Mouse (Mus musculus) MEL (cell line): ENCODE measurements at regions not wholly inside any gene's neighbourhood (a gene's known extent, or its start where the extent isn't known, plus 50 kb on each side); places are given as distances from the start of the nearest gene placed in this dataset.

Experiments
- CHD2 ChIP-seq: IDR thresholded peaks from 2 replicates; pipeline ENCODE4 v1.6.1; 2011; ENCODE audit warnings: low read length, improper control_type of control experiment
- CTCF ChIP-seq, 3 experiments: IDR thresholded peaks in 2 of 3; conservative IDR thresholded peaks in 1 of 3; 2 replicates each; pipeline ENCODE4 v1.5.1; 2011 to 2012; ENCODE audit warnings: low read length in 3 of 3, low read depth in 2 of 3, mild to moderate bottlenecking in 2 of 3, improper control_type of control experiment in 1 of 3, inconsistent platforms in 1 of 3, mixed read lengths in 1 of 3, moderate library complexity in 1 of 3; ENCODE audit not compliant: control insufficient read depth in 1 of 3, insufficient read depth in 1 of 3, poor library complexity in 1 of 3, severe bottlenecking in 1 of 3
- ETS1 ChIP-seq: IDR thresholded peaks from 2 replicates; pipeline ENCODE4 v1.6.1; 2012; ENCODE audit warnings: low read depth, mild to moderate bottlenecking, inconsistent platforms, low read length, improper control_type of control experiment, moderate library complexity
- HCFC1 ChIP-seq: IDR thresholded peaks from 2 replicates; pipeline ENCODE4 v1.6.1; 2012; ENCODE audit warnings: low read depth, mild to moderate bottlenecking, inconsistent platforms, low read length, improper control_type of control experiment, moderate library complexity
- MAFK ChIP-seq: IDR thresholded peaks from 2 replicates; pipeline ENCODE4 v1.6.1; 2011; ENCODE audit warnings: low read depth, mild to moderate bottlenecking, low read length, improper control_type of control experiment, borderline replicate concordance
- MAX ChIP-seq: IDR thresholded peaks from 2 replicates; pipeline ENCODE4 v1.6.1; 2011; ENCODE audit warnings: low read length, improper control_type of control experiment
- MAZ ChIP-seq: IDR thresholded peaks from 2 replicates; pipeline ENCODE4 v1.6.1; 2012; ENCODE audit warnings: low read depth, mild to moderate bottlenecking, inconsistent platforms, low read length, improper control_type of control experiment
- MXI1 ChIP-seq: IDR thresholded peaks from 2 replicates; pipeline ENCODE4 v1.6.1; 2011; ENCODE audit warnings: mild to moderate bottlenecking, low read depth, low read length, improper control_type of control experiment
- NELFE ChIP-seq: IDR thresholded peaks from 2 replicates; pipeline ENCODE4 v1.6.1; 2011; ENCODE audit warnings: low read depth, low read length, improper control_type of control experiment
- POLR2A ChIP-seq, 2 experiments: IDR thresholded peaks; 2 replicates each; pipeline ENCODE4 v1.6.1; 2011 to 2012; ENCODE audit warnings: low read length in 2 of 2, mild to moderate bottlenecking in 2 of 2, control low read depth in 1 of 2, improper control_type of control experiment in 1 of 2, low read depth in 1 of 2, moderate library complexity in 1 of 2; ENCODE audit not compliant: control insufficient read depth in 1 of 2, insufficient read depth in 1 of 2, poor library complexity in 1 of 2
- RCOR1 ChIP-seq: IDR thresholded peaks from 2 replicates; pipeline ENCODE4 v1.6.1; 2012; ENCODE audit warnings: low read depth, mild to moderate bottlenecking, inconsistent platforms, low read length, improper control_type of control experiment
- ZC3H11A ChIP-seq: IDR thresholded peaks from 2 replicates; pipeline ENCODE4 v1.6.1; 2012; ENCODE audit warnings: low read depth, mild to moderate bottlenecking, inconsistent platforms, low read length, improper control_type of control experiment
- ZNF384 ChIP-seq: IDR thresholded peaks from 2 replicates; pipeline ENCODE4 v1.6.1; 2012; ENCODE audit warnings: low read depth, mild to moderate bottlenecking, inconsistent platforms, low read length, improper control_type of control experiment

- TF ChIP-seq CTCF (IDR thresholded peaks at IDR 0.05 in 2 of 3, conservative IDR thresholded peaks at IDR 0.05 in 1 of 3; ENCODE audit: control insufficient read depth in 1 of 3, insufficient read depth in 1 of 3, low read depth in 2 of 3, low read length in 3 of 3, poor library complexity in 1 of 3, severe bottlenecking in 1 of 3) (no peak), MAFK (no peak), POLR2A (IDR thresholded peaks at IDR 0.05; ENCODE audit: control insufficient read depth in 1 of 2, insufficient read depth in 1 of 2, low read depth in 1 of 2, low read length in 2 of 2, poor library complexity in 1 of 2) (no peak), NELFE (no peak), MXI1 (no peak), HCFC1 (no peak), CHD2 (no peak), MAZ (no peak), ZNF384 (no peak), ZC3H11A (no peak), MAX (no peak), RCOR1 (no peak), ETS1 (no peak)
Observed at GRCm38 (mm10) chr7:70171456-70171855, 195.1 kb downstream of the Nr2f2 start.
